Mouse (Mus musculus): ENCODE data around the gene Cdrt4.
A peak's percentile ranks its signal among the peaks of the same experiment; 100 is the strongest.

Gene Cdrt4

DNA sequence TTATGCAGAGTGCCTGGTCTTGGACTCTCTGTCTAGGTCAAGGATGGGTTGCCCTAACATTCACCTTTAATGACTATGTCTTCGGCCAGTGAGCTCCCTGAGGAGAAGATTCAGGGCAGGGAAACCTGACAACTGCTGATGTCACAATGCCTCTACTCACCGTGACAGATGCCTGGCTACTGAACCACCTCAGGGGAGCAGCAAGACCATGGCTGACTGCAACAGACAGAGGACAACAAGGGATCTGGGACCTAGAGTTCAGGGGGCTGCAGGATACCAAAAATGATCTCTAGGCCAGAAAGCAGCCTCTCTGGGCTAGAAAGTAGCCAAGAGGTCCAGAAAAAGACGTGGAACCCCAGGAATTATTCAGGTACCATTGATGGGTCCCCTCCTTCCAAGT is at the start of gene Cdrt4:
Gene Cdrt4, plus strand, starts transcription at position 182 of the 400 bp plus-strand sequence.
- no peak for DNase-seq

DNA sequence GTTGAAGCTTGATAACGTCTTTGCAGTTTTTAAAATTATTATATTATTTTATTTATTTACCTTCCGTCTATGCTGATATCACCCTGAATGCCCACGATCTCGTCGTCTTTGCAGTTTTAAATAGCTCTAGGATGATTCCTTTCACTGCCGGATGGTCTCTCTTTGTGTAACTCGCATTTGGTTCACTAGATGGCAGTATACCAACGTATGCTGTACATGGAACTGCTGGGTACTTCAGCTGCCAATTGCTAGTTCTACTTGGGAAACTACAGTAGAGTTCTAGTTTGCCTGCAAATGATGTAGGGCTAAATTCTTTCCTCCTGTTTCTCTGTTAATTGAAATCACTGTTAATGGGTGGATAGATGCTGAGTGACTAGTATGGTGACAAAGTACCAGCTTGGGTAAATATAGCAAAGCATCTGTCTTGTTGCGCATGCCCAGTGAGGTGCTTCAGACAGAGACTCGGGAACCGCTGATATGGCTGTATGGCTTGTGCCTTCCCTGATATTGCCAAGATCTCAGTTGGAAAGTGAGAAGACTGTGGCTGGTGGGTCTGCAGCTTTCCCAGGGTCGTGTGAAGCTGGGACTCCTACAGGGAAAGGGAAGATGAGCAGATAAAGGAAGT is 49.2 kb upstream of the Cdrt4 start:
- peak; percentile 94 for DNase-seq

DNA sequence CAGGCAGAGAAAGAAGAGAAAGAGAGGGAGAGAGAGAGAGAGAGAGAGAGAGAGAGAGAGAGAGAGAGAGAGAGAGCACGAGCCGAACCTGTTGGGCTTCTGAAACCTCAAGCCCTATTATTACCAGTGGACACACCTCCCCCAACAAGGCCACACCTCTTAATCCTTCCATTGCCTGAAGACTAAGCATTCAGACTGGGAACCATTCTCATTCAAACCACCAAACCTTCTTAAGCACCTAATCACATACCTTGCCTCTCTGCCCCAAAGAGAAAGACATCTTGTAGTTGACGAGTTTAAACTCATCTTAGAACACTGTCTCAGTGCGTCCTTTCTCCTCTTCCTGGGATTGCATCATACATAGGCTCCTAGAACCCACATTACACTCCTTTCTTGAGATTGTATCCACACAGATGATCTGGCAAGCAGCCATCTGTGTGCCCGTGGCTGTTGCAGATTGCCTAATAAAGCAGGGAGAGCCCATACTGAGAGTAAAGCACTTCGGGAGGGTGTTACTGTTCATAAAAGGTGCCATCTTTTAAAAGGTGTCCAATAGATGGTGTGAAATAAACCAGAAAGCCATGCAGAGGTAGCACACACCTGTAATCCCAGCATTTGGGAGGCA is 47.0 kb upstream of the Cdrt4 start:
- peak; percentile 51 for DNase-seq

DNA sequence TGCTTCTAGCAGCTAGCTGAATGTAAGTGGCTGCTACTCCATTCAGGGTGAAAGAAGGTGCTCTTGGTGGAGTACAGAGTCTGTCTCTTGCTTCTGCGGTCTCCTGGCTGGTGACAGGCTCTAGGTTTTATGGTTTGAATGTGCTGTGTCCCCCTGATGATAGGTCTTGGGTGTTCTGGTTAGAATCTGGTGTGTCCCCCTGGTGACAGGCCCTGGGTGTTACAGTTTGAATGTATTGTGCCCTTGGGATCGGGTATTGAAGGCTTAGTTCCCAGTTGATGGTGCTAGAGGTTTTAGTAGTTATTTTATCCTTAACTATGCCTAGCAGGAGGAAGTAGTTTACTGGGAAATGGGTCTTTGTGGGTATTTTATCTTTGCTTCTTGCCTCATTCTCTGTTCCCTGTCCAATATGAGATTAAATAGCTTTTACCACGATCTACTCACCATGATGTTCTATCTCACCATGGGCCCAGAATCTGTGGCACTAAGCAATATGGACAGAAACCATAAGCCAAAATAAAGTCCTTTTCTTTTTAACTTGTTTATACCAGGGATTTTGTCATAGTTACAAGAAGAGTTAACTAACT is 41.2 kb upstream of the Cdrt4 start:
- no peak for DNase-seq

DNA sequence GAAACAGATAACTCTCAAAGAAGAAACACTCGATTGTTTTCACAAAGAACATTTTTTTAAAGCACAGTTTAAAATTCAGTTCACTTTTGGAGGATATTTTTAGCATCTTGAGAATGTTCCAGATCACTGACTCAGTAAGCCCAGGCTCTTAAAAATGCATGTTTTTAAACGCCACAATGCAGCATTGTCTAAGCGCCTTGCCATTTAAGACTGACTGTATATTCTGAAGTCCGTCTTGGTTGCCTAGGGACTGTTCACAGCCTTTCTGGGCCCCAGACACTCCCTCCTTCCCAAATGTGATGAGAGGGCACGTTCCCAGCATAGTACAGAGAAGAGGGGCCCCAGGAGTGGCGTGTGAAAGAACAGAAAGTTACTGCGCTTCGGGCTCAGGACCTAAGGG is 39.6 kb upstream of the Cdrt4 start:
- DNase-seq = no peak

DNA sequence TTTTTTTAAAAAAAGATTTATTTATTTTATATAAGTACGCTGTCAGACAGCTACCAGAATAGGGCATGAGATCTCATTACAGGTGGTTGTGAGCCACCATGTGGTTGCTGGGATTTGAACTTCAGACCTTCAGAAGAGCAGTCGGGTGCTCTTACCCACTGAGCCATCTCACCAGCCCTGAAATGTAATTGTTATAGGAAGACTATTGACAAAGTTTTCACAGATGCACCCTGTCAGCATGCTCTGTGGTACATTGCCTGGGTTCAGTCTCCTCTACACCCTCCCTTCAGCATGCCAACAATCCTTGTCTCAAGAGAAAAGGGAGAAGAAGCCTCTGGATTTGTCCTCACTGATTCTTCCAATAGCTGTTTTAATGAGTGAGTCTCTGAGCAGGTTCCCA is 37.9 kb upstream of the Cdrt4 start:
- DNase-seq = no peak

DNA sequence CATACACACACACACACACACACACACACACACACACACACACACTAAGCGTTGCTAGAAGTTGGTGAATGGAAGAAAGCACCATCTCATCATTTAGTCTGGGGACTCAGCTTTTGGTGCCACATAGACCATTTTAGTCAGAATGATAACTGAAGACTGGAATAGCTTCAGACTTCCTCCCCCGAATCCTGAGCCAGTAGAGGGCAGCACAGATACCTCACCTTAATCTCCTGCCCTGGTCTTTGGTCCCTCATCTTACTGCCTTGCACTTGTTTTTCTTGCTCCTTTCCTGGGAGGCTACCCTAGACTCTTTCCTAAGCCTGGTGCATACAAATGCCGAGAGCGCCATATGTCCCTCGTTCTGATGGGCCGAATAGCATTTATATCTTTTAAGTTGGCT is 36.5 kb upstream of the Cdrt4 start:
- peak; percentile 67 for DNase-seq

DNA sequence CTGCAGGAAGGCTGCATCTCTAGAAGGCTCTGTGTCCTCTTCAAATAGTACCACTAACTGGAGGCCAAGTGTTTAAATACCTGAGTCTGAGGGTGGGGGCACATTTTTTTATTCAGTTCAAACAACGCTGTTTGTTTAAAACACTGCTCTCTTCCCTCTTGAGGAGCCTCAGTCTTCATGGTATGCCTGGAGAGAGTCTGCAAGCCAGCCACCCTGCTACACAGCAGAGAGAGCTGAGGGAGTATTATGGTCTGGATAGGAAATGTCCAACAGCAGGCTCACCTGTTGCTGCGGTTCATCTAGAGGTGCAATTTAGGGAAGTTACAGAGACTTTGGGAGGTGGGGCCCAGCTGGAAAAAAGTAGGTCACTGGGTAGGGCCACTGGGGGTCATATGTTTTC is 35.5 kb upstream of the Cdrt4 start:
- DNase-seq = peak; percentile 40

DNA sequence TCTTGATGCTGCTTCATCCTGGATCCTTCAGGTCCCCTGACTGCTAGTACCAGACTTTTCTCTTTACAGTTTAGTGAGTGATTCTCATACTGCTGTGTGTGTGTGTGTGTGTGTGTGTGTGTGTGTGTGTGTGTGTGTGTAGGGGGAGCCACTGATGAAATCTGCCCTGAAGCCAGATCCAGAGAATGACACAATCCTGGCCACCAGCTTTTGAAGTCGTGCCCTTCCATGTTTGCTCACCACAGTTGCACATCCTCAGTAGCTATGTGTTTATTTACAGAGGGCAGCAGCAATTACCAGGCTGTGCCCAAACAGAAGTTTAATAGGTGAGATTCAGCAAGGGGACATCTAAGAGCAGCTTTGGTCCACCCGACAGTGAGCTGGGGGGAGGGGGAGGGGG is 34.2 kb upstream of the Cdrt4 start:
- DNase-seq = no peak

DNA sequence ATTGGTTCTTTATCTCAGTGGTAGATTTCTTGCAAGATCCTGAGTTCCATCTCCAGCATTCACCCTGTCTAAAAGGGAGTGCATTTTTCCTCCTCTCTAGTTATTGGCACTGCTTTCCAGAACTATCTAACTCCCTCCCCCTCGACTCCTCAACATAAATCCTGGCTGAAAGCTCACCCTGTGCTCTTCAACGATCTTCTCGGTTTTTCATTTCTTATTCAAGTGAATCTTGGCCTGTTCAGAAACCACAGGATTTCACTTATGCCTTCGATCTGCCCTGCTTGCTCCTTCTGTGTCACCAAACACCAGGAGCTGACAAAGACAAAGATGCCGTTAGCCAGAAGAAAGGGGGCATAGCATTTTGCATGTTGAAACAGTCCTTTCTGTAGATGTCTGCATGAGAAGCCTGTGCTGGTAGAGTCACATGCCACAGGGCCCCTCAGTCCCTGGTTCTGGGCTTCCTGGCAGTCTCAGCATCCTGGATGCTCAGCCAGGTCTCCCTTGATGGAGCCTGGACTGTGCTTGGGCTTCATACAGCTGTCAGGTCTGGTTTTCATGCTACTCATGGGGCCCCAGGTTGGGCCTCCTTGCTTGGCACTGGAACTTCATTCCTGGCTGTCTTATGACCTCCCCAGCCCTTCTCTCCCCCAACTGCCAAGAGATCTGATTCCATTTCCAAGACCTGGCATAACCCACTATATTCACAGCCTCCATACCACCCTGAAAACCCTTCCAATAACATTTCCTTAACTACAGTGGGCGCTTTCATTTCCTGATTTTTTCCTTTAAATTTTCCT is 30.8 kb upstream of the Cdrt4 start:
- no peak for DNase-seq

DNA sequence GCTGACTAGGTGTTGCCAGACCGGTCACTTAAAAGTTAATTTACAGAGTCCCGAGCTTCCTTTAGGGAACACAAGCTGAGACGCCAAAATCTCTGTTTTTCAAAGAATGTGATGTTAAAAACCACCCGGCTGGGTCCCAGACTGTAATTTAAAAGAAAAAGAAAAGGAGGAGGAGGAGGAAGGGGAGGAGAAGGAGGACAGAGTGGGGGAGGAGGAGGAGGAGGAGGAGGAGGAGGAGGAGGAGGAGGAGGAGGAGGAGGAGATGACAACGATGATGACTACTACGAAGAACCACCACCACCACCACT is 30.3 kb upstream of the Cdrt4 start:
- DNase-seq = no peak

DNA sequence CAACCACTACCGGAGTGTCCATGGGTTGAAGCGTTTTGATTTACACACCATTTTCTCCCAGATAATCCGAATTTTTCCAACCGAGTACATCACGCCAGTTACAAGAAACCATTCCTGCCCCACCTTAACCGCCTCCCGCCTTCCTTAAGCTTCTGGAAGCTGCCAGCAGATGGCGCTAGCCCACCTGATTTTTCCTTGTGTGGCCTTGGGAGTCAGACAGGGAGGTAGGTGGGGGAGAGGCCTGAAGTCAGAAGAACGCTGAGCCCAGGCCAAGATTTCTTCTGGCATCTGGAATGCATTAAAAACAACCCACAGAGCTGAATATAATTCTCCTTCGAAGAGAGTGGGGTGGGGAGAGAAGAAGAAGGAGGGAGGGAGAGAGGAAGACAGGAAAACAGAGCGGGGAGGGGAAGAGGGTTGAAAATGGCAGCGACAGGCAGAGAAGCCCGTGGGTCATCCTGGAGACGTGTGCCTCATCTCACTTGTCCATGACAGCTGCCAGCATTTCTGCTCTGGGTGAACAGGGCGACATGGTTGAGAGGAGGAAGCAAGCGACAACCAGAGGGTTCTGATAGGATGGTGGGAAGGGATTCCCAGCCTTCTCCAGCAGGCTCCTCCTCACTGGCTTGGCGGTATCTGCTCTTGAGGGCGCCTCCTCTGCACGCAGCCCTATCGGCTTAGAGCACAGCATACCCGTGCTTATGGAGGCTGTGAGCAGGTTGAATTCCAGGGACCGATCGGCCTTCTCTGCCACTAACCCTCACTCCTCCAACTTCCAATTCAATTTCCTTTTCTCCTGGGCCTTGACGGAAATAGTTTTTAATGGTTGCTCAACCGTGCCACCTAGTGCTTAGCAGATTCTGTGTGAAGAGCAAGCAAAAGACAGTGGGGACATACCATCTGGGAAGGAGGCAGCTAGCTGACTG is 29.7 kb upstream of the Cdrt4 start:
- peak; percentile 96 for DNase-seq

DNA sequence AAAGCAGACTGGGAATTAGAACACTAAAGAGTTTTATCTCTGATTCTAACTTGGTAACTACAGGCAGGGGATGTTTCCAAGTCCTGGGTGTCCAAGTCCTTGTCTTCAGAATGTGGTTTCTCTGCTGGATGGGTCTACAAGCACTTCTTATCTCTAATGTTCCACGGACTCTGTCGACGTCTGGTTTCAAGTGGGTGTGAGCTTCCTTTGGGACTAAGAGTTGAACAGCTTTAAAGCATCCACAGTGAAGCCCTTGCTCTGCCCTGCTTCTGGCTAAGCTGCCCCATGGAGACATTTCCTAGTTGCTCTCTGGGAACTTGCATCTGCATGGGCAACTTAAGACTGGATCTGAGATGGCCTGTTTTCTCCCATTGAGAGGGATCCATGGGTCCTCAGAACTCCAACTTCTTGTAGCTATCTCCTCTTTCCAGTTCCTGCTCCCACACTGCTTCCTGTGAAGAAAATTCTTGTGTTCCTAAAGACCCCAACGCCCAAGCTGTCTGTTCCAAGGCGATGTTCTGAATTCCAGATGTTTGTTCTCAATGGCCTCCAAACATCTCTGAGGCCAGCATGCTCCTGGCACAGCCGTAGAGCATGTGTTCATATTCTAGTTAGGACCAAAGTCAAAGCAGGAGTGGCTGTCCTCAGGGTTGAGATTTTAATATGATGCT is 26.8 kb upstream of the Cdrt4 start:
- DNase-seq = no peak

DNA sequence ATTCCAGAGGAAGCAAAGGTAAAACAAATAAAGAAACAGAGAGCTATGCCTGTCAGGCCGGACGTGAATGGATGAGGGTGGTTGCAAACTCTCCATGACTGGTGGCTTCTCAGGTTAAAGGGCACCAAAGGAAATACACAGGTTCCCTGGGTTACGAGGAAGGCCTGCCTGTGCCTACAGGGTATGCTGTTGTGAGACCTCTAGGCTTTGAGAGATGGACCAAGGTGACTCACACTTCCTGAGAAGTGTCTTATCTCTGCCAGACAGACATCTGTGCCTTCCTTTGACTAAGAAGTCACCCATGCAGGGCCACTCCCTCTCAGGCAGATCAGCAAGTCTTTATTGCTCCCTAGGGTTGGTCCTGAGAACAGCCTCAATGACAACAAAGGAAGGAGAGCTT is 21.2 kb upstream of the Cdrt4 start:
- DNase-seq = peak; percentile 68

DNA sequence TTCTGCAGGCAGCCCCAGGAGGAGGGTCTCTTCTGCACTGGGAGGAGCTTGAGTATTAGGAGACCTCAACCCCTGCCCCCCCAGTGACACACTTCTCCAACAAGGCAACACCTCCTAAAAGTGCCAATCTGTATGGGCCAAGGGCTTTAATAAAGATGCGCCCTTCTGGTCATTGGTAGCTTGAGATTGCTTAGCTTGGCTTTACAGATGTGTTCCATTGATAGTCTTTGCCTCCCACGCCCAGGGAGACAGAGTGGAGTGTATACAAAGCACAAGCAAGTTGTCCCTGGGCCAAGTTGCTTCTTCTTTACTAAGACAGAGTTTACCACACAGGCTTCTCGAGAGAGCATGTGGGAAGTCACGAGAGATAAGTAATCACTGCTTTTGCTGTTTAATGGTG is 20.4 kb upstream of the Cdrt4 start:
- DNase-seq = no peak

DNA sequence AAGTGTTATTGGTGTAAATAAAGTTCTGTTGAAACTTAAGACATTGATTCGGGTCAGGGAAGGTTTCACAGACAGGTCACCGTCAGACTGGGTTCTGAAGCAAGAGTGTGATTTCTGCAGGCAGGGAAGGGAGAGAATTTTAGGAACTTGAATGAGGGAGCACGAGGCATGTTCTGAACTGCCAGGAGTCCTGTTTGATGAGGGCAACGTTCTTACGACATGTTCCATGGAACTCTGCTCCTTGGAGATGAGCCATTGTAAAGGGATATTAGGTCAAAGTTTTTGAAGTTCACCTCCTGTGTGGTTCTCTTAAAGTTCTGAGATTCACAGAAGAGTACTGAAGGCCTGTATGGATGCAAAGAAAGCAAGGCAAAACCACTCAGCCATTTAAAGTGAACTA is 19.9 kb upstream of the Cdrt4 start:
- no peak for DNase-seq

DNA sequence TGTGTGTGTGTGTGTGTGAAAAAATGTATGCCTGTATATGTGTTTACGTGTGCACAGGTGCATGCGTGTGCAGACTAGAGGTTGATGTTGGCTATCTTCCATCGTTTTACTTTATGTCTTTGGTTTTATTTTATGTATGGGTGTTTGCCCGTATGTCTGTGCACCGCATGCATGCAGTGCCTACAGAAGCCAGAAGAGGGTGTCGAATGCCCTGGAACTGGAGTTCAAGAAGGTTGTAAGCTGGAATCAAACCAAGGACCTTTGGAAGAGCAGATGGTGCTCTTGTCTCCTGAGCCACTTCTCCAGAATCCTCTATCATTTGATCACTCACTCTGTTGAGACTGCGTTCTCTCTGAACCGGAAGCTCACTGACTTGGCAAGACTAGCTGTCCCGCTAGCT is 17.9 kb upstream of the Cdrt4 start:
- no peak for DNase-seq

DNA sequence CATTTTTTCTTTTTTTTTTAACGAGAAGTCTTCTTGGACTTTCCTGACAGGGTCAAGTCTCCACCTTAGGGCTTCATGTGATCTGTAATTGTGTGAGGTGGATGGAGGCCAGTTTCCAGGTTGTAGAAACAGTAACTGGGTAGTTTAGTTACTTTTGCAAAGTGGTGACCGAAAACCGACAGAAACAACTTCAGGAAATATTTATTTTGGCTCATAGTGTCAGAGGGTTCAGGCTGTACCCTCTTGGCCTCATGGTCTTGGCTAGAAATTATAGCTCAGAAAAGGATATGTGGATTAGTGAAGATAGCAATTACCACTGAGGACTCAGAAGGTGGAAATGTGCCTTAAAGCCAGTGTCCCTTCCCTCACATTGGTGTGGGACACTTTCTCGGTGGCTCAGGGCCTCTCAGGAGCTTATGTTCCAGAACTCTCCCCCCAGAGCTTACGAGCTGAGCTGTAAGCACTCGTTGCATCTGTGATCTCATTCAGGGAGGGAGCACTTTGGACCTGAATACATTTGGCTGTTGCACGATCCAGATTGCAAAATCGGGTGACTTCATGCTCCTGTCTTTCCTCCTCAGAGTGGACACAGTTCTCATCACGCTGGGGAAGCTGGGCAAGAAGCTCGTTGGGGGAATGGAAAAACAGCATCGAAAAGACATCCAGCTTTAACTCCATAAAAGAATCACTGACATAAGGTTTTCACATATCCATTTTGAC is 16.0 kb upstream of the Cdrt4 start:
- peak; percentile 64 for DNase-seq

DNA sequence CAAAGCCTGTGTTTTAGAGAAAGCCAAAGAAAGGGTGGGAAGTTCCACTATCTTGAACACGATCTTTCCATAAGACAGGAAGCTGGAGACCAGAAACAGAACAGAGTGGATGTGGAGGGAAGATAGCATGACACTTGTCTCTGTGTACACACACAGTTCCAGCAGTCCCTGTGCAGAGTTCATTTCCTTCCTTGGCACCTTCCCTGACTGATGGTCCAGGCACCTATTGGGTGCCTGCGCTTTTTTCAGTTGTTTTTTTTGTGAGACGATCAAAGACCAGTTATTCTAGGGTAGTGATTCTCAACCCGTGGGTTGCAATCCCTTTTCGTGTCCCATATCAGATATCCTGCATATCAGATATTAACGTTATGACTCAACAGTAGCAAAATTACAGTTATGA is 13.0 kb upstream of the Cdrt4 start:
- DNase-seq = no peak

DNA sequence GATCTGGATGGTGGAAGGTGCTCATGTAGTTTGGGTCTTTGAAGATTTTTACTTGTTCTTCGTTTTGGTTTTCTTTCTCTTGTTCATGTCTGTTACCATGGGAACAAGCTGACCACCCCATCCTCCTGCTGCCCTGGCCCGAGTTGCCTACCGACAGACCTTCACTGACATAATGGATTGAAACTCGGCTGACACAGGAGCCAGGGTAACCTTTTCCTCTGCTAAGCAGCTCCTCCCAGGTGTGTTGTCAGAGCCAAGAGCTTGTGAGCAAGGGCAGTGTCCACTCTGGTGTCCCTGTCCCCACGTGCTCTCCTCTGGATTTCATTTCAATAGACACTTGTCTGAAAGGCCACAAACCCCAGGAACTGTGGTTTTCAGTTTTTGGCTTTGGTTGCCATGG is 12.1 kb upstream of the Cdrt4 start:
- DNase-seq = no peak

DNA sequence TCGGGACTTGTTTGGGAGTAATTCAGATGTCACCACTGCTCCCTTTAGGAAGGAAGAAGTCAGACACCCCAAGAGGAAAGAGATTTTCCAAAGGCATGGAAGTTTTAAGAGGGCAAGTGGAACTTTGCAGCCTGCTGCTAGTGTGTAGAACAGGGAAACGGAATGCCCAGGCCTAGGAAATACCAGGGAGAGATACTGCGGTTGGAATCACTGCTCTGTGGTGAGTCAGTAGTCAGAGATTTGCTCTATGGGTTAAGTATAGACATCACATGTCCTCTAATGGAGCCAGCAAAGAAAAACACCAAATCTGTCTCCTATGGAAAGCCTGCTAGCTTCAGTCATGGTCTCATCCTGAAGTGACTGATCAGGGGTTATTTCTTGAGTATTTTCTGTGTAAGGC is 10.8 kb upstream of the Cdrt4 start:
- no peak for DNase-seq

DNA sequence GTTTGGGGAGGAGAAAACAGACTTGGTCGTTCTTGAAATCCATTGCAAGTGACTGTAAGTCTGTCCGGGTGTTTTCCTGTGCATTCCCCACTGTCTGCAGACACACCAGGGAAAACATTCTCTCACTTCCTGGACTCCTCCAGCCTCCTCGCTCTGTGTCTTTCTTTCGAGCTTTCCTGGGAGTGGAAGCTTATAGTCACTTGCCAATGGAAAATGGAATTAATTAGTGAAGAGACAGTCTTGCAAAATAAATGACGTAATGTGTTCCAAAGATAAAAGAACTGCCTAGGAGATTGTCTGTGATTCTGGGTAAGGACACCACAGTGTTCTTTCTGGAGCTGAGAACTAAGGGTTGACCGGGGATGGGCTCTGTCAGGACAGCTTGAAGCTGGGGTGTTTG is 7.5 kb upstream of the Cdrt4 start:
- no peak for DNase-seq

Data from lung, postnatal 36 days (tissue).